9 mouse cellular contexts compared by ENCODE assay signal in the genomic region with DNA sequence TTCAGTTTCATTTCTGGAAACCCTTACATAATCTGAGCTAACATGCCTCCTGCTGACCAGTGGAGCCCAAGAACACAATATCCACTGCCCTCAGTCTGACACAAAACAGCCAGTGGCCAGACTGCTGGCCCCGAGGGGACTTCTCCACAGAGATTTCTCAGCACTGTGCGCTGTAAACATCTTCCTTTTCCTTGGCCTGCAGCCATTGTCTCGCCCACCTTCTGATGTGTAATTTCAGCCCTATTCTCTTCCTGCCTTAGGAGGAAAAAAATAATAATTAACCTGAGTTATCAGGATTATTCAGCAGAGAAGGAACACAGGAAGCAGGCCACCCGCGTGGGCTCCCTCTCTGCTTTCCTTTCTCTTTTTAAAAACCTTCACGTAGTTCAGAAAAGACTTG.
DNase-seq lines count a peak whose midpoint lies in the region; ATAC-seq lines count a peak whose summit lies in the region.
"Had no signal": no experiment of that assay in that cellular context is flagged by ENCODE, and none has a peak within 500 bp of the region (broad histone marks: within the 10 kb centered on the region; RNA-seq: fewer than 3 reads in every experiment).

No protein-coding gene starts in this region.

- H3K9me3 ChIP-seq in kidney, embryonic 16.5 days (ENCODE audit: low read length) = no peaks in the 10 kb centered on the region

- no peak overlapping the region for H3K9ac ChIP-seq in kidney, embryonic 16.5 days (replicated peaks; ENCODE audit: low read length)

- no peak overlapping the region for H3K4me3 ChIP-seq in kidney, embryonic 16.5 days (ENCODE audit: low read length)
- H3K4me3 ChIP-seq: erythroblast, embryonic 14.5 days had no signal

- H3K4me1 ChIP-seq in kidney, embryonic 16.5 days (ENCODE audit: insufficient read depth, low read length) = peaks cover 8% of the 10 kb centered on the region

- no peaks in the 10 kb centered on the region for H3K27me3 ChIP-seq in kidney, embryonic 16.5 days (ENCODE audit: insufficient read depth, low read length)

- no peak overlapping the region; the same call in 1 of the 2 replicates for H3K27ac ChIP-seq in kidney, embryonic 16.5 days (ENCODE audit: low read length)

- no peak overlapping the region for H3K4me2 ChIP-seq in kidney, embryonic 16.5 days (replicated peaks; ENCODE audit: low read depth, low read length)

- no peaks in the 10 kb centered on the region for H3K36me3 ChIP-seq in kidney, embryonic 16.5 days (ENCODE audit: insufficient read depth, low read length)

- peak; percentile 67 for ATAC-seq in kidney, embryonic 16.5 days (ENCODE audit: low FRiP score, low TSS enrichment)

- DNase-seq in right cerebral cortex, adult 2 months (ENCODE audit: low spot score in 2 of 2) = peak; percentile 59 to 62
- DNase-seq in right cerebral cortex, postnatal 4 days = no peak
- peak; percentile 58 for DNase-seq in gastrocnemius, postnatal 25 days
- DNase-seq in testis, postnatal 10 days (ENCODE audit: low spot score) = peak; percentile 45
- no peak for DNase-seq in embryo, embryonic 9.5 days (ENCODE audit: extremely low spot score)
- no peak for DNase-seq in ovary, adult 18-20 months (ENCODE audit: low spot score)
- DNase-seq: layer of hippocampus, postnatal 36 days had no signal

- 35% methylated on average over 6 of the region's 6 CpGs for WGBS in kidney, embryonic 16.5 days

Comparison
In these comparisons a context has a peak if more than half of its experiments do, and no peak if none do; other contexts are left out.
1. DNase-seq: peak in right cerebral cortex, adult 2 months (2 of 2), gastrocnemius, postnatal 25 days (single experiment) and testis, postnatal 10 days (single experiment); none in right cerebral cortex, postnatal 4 days (single experiment), embryo, embryonic 9.5 days (single experiment) and ovary, adult 18-20 months (single experiment).